Mouse (Mus musculus): Measurements from ENCODE around the gene Epor. TPM values are rescaled to one million over a fixed set of nuclear protein-coding genes. Genes with fewer than 3 reads are reported as not detected.
A peak's percentile ranks its signal among the peaks of the same experiment; 100 is the strongest.

The Epor gene
- total and polyA plus RNA-seq, 3 experiments: 192 to 440 TPM; not detected in 1

DNA sequence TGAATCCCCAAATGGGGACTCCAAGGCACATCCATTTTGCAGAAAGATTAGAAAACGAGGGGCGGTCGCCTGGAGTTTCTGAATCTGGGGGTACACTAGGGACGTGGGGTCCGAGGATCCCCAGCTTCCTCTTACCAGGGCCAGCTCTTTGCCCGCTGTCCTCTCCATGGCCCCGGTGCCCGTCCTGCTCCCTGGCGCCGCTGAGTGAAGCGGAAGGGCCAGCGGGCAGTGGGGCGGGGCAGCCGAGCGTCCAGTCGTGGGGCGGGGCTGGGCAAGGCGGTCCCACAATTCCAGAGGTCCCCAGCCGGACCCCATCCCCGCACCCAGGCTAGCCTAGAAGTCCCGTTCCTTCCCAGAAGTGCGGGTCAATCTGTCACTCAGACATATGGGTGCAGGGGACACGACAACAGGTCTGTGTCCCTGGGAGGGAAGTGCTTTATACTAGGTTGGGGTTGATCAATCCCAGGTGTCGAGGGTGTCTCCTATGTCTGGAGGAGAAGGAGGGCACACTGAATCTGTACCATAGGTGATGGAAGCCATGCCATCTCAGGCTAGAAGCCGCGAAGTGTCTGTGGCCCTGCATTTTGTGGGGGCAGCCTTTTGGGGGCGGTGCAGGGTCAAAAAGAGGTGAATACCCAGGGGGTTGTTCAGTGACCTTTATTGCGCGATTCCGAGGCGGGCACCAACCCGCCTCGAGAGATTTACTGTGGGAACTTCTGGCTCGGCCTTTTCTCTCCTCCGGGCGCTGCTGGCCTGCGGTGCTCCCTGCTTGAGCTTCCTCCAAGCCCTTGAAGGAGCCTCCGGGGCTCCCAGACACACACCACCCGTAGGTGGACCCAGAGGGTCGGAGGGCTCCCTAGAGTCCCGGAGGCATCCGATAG is 26.2 kb upstream of the Epor start, which contains the start of gene Rgl3:
TSS of gene Rgl3 (minus strand) at position 217 of the 881 bp plus-strand sequence.
- TF ChIP-seq MAX (IDR thresholded peaks at IDR 0.05; ENCODE audit: low read length): no peak
- 0 out of 6 replicates have a peak, but pooled peaks of 1 of the 3 experiments have one; percentile 4 for TF ChIP-seq CTCF (IDR thresholded peaks at IDR 0.05 in 2 of 3, conservative IDR thresholded peaks at IDR 0.05 in 1 of 3; ENCODE audit: control insufficient read depth in 1 of 3, insufficient read depth in 1 of 3, low read depth in 2 of 3, low read length in 3 of 3, poor library complexity in 1 of 3, severe bottlenecking in 1 of 3)
- no peak for DNase-seq (ENCODE audit: low read depth, low spot score)
- H3K9ac ChIP-seq (ENCODE audit: control insufficient read depth, low read depth, low read length, poor library complexity, severe bottlenecking): no peak within 1 kb of the TSS
- no peaks in the 10 kb centered on the region for H3K4me1 ChIP-seq (ENCODE audit: control insufficient read depth in 1 of 2, insufficient read depth in 2 of 2, low read length in 2 of 2)
- H3K36me3 ChIP-seq (ENCODE audit: control insufficient read depth in 1 of 2, insufficient read depth in 2 of 2, low read length in 2 of 2): no peaks in the 10 kb centered on the region
- H3K9me3 ChIP-seq (replicated peaks; ENCODE audit: insufficient read depth, low read length): no peaks in the 10 kb centered on the region
- H3K79me2 ChIP-seq (ENCODE audit: control insufficient read depth, insufficient read depth, low read length, poor library complexity): no peaks in the 10 kb centered on the region
- no peak within 1 kb of the TSS for H3K4me3 ChIP-seq (ENCODE audit: control insufficient read depth in 1 of 2, insufficient read depth in 1 of 2, low read depth in 2 of 2, low read length in 2 of 2)
- no peak within 1 kb of the TSS for H3K27ac ChIP-seq (ENCODE audit: control insufficient read depth, low read depth, low read length)
- H3K27me3 ChIP-seq (ENCODE audit: control insufficient read depth in 1 of 2, insufficient read depth in 2 of 2, low read length in 2 of 2): peaks cover 13 to 21% of the 10 kb centered on the region in 2 experiments

GRCm38 (mm10) chr9:21988421-21989101 is 25.3 kb upstream of the Epor start:
- no peak overlapping the region for H3K9ac ChIP-seq (ENCODE audit: control insufficient read depth, low read depth, low read length, poor library complexity, severe bottlenecking)

GRCm38 (mm10) chr9:21987592-21988342 is 24.5 kb upstream of the Epor start:
- no peak for DNase-seq (ENCODE audit: low read depth, low spot score)
- no peaks in the 10 kb centered on the region for H3K9me3 ChIP-seq (replicated peaks; ENCODE audit: insufficient read depth, low read length)
- H3K27me3 ChIP-seq (ENCODE audit: control insufficient read depth in 1 of 2, insufficient read depth in 2 of 2, low read length in 2 of 2): peaks cover 22 to 37% of the 10 kb centered on the region in 2 experiments

More at GRCm38 (mm10) chr9:21988421-21989101, 25.3 kb upstream of the Epor start:
- H3K36me3 ChIP-seq (ENCODE audit: control insufficient read depth in 1 of 2, insufficient read depth in 2 of 2, low read length in 2 of 2): no peaks in the 10 kb centered on the region
- no peaks in the 10 kb centered on the region for H3K4me1 ChIP-seq (ENCODE audit: control insufficient read depth in 1 of 2, insufficient read depth in 2 of 2, low read length in 2 of 2)
- H3K27ac ChIP-seq (ENCODE audit: control insufficient read depth, low read depth, low read length): no peak overlapping the region
- H3K9me3 ChIP-seq (replicated peaks; ENCODE audit: insufficient read depth, low read length): no peaks in the 10 kb centered on the region
- TF ChIP-seq USF1 (IDR thresholded peaks at IDR 0.05; ENCODE audit: low read depth, low read length) (no peak), POLR2A (IDR thresholded peaks at IDR 0.05; ENCODE audit: control insufficient read depth in 1 of 2, insufficient read depth in 1 of 2, low read depth in 1 of 2, low read length in 2 of 2, poor library complexity in 1 of 2) (no peak), MEF2A (IDR thresholded peaks at IDR 0.05; ENCODE audit: extremely low read depth, insufficient replicate concordance, low read depth, low read length, poor library complexity, severe bottlenecking) (no peak), POLR2AphosphoS2 (IDR thresholded peaks at IDR 0.05; ENCODE audit: low read length) (no peak), RCOR1 (IDR thresholded peaks at IDR 0.05; ENCODE audit: low read depth, low read length) (no peak), TCF12 (IDR thresholded peaks at IDR 0.05; ENCODE audit: low read depth, low read length) (no peak), ZMIZ1 (IDR thresholded peaks at IDR 0.05; ENCODE audit: low read depth, low read length) (no peak), USF2 (IDR thresholded peaks at IDR 0.05; ENCODE audit: borderline replicate concordance in 1 of 2, insufficient read depth in 1 of 2, low read depth in 1 of 2, low read length in 2 of 2) (no peak), EP300 (IDR thresholded peaks at IDR 0.05; ENCODE audit: low read depth in 1 of 2, low read length in 2 of 2) (no peak), MYC (IDR thresholded peaks at IDR 0.05; ENCODE audit: low read depth, low read length) (no peak), CHD2 (IDR thresholded peaks at IDR 0.05; ENCODE audit: low read length) (no peak), SIN3A (IDR thresholded peaks at IDR 0.05; ENCODE audit: low read length) (no peak), NRF1 (IDR thresholded peaks at IDR 0.05; ENCODE audit: insufficient read depth, low read depth, low read length, poor library complexity, severe bottlenecking) (no peak), HCFC1 (IDR thresholded peaks at IDR 0.05; ENCODE audit: low read depth, low read length) (no peak), MAX (IDR thresholded peaks at IDR 0.05; ENCODE audit: low read length) (no peak), UBTF (IDR thresholded peaks at IDR 0.05; ENCODE audit: borderline replicate concordance, insufficient read depth, low read depth, low read length) (no peak)
- H3K79me2 ChIP-seq (ENCODE audit: control insufficient read depth, insufficient read depth, low read length, poor library complexity): no peaks in the 10 kb centered on the region
- no peak for DNase-seq (ENCODE audit: low read depth, low spot score)
- H3K27me3 ChIP-seq (ENCODE audit: control insufficient read depth in 1 of 2, insufficient read depth in 2 of 2, low read length in 2 of 2): peaks cover 19 to 30% of the 10 kb centered on the region in 2 experiments
- no peak overlapping the region for H3K4me3 ChIP-seq (ENCODE audit: control insufficient read depth in 1 of 2, insufficient read depth in 1 of 2, low read depth in 2 of 2, low read length in 2 of 2)

More at GRCm38 (mm10) chr9:21987592-21988342, 24.5 kb upstream of the Epor start:
- Histone ChIP-seq H3K36me3 (ENCODE audit: control insufficient read depth in 1 of 2, insufficient read depth in 2 of 2, low read length in 2 of 2) (no peaks in the 10 kb centered on the region), H3K4me1 (ENCODE audit: control insufficient read depth in 1 of 2, insufficient read depth in 2 of 2, low read length in 2 of 2) (no peaks in the 10 kb centered on the region), H3K4me3 (ENCODE audit: control insufficient read depth in 1 of 2, insufficient read depth in 1 of 2, low read depth in 2 of 2, low read length in 2 of 2) (no peak overlapping the region), H3K27ac (ENCODE audit: control insufficient read depth, low read depth, low read length) (no peak overlapping the region), H3K9ac (ENCODE audit: control insufficient read depth, low read depth, low read length, poor library complexity, severe bottlenecking) (no peak overlapping the region), H3K79me2 (ENCODE audit: control insufficient read depth, insufficient read depth, low read length, poor library complexity) (no peaks in the 10 kb centered on the region)
- no peak for TF ChIP-seq TCF12 (IDR thresholded peaks at IDR 0.05; ENCODE audit: low read depth, low read length)
